Mouse (Mus musculus): ENCODE data around the gene Tas2r103.

The Tas2r103 gene

GRCm38 (mm10) chr6:133037001-133037400 lies at the start of gene Tas2r103:
Gene Tas2r103 (minus strand): TSS chr6:133037101.
- TF ChIP-seq POU5F1 (IDR thresholded peaks at IDR 0.05; ENCODE audit: borderline replicate concordance, low read length) (no peak), NANOG (IDR thresholded peaks at IDR 0.05; ENCODE audit: borderline replicate concordance, low read length) (no peak), CTCF (conservative IDR thresholded peaks at IDR 0.05; ENCODE audit: low read length) (no peak)
- no peaks in the 10 kb centered on the region for H3K36me3 ChIP-seq (ENCODE audit: insufficient read depth, low read length)
- no peaks in the 10 kb centered on the region for H3K27me3 ChIP-seq (ENCODE audit: insufficient read depth, low read length)
- H3K9me3 ChIP-seq (ENCODE audit: low read length) = no peaks in the 10 kb centered on the region
- H3K4me3 ChIP-seq (replicated peaks; ENCODE audit: low read length) = no peak within 1 kb of the TSS
- H3K4me1 ChIP-seq (replicated peaks; ENCODE audit: low read depth, low read length) = no peaks in the 10 kb centered on the region

GRCm38 (mm10) chr6:133055716-133056115 lies 18.8 kb upstream of the Tas2r103 start, which contains the start of gene Tas2r140:
Gene Tas2r140 (minus strand): TSS chr6:133055816.
- H3K27me3 ChIP-seq (ENCODE audit: insufficient read depth, low read length) = no peaks in the 10 kb centered on the region
- no peaks in the 10 kb centered on the region for H3K36me3 ChIP-seq (ENCODE audit: insufficient read depth, low read length)
- TF ChIP-seq CTCF (conservative IDR thresholded peaks at IDR 0.05; ENCODE audit: low read length) = no peak
- TF ChIP-seq NANOG (IDR thresholded peaks at IDR 0.05; ENCODE audit: borderline replicate concordance, low read length) = no peak
- no peak for TF ChIP-seq POU5F1 (IDR thresholded peaks at IDR 0.05; ENCODE audit: borderline replicate concordance, low read length)
- H3K4me3 ChIP-seq (replicated peaks; ENCODE audit: low read length) = no peak within 1 kb of the TSS
- no peaks in the 10 kb centered on the region for H3K4me1 ChIP-seq (replicated peaks; ENCODE audit: low read depth, low read length)
- H3K9me3 ChIP-seq (ENCODE audit: low read length) = no peaks in the 10 kb centered on the region
